Mouse (Mus musculus): Measurements from ENCODE around the gene Pitpnm2. TPM values are rescaled to one million over a fixed set of nuclear protein-coding genes. Genes with fewer than 3 reads are reported as not detected.

The Pitpnm2 gene
- polyA plus RNA-seq, 1 experiment from 2014 or later: 7.3 TPM

DNA sequence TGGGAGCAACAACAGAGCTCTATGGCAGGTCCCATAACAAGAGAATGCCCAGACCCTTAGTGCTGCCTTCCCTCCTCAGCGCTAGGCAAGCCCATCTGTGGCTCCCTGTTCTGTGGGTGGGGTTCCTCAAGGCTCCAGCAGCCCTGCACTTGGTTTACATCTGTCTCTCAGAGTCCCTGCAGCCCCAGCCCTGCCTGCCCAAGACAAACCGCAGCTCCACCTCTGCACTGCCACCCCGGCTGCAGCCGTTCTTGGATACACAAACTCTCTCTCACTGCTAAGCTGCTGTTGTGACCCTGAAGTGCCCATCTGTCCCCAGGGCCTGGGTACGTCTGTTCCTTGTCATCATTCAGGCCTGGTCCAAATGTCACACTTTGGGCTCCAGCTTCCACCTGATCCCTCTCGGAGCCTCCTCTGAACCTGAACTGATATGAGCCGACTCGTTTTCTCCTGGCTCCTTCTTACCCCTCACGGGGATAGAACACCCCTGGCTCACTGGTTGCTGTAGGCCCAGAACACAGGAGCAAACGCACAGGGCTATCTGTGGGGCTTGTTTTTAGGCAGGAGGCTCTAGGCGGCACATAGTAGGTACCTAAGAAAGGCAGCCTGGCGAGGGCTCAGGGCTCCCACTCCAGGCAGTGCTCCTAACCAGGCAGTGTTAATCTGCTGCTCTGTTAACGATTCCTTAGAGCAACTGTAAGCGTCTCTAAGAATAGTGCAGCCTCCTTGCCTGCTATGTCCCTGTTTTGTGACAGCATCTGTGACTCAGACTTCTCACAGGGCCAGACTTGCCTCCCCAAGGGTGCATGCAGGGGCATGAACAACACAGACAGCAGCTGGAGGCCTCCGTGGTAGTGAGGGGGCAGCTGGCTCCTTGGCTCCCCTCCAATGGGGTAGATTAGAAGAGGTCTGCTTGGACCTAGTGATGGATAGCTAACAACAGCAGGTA lies 83.7 kb downstream of the Pitpnm2 start:
- H3K4me1 ChIP-seq (ENCODE audit: control insufficient read depth, insufficient read depth, low read length): peaks cover 76% of the 10 kb centered on the region
- H3K9me3 ChIP-seq (replicated peaks; ENCODE audit: control insufficient read depth, low read length): no peaks in the 10 kb centered on the region
- peak overlapping the region; percentile 51 for H3K9ac ChIP-seq (ENCODE audit: low read length)
- H3K27me3 ChIP-seq (ENCODE audit: control insufficient read depth, insufficient read depth, low read length): no peaks in the 10 kb centered on the region
- H3K27ac ChIP-seq (ENCODE audit: low read length): peak overlapping the region; percentile 88
- no peaks in the 10 kb centered on the region for H3K36me3 ChIP-seq (ENCODE audit: control insufficient read depth, insufficient read depth)
- H3K4me3 ChIP-seq (ENCODE audit: low read length): no peak overlapping the region
- peak overlapping the region; percentile 8; the same call in 1 of the 2 replicates for H3K4me2 ChIP-seq (ENCODE audit: low read depth, low read length)
- peak; percentile 41 for ATAC-seq (replicated peaks; ENCODE audit: extremely low read depth, insufficient read depth, low FRiP score)
- WGBS: 24% methylated on average over 15 of the region's 15 CpGs

DNA sequence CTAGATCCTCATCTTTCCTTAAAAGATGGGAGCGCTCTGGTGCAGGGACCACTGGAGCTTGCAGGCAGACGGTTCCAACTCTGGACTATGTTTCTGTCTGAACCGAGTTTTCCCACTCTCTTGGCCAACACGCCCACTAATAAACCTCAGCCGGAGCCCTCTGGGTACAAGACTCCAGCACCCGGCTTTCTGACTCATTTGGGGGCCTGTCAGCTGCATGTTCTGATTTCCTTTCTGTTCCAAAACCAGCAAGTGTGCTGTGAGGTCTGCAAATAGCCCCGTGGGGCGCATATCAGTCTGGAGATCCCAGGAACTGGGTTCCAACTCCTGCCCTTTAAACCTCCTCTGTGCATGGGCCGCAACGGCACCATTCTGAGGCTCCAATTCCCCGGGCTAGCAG lies 86.1 kb downstream of the Pitpnm2 start:
- H3K27me3 ChIP-seq (ENCODE audit: control insufficient read depth, insufficient read depth, low read length): no peaks in the 10 kb centered on the region
- H3K4me1 ChIP-seq (ENCODE audit: control insufficient read depth, insufficient read depth, low read length): peaks cover 76% of the 10 kb centered on the region
- H3K4me3 ChIP-seq (ENCODE audit: low read length): no peak overlapping the region
- H3K4me2 ChIP-seq (ENCODE audit: low read depth, low read length): no peak overlapping the region
- 79% methylated on average over 11 of the region's 11 CpGs for WGBS
- ATAC-seq (replicated peaks; ENCODE audit: extremely low read depth, insufficient read depth, low FRiP score): no peak
- no peaks in the 10 kb centered on the region for H3K36me3 ChIP-seq (ENCODE audit: control insufficient read depth, insufficient read depth)
- H3K9ac ChIP-seq (ENCODE audit: low read length): no peak overlapping the region
- no peak overlapping the region; the same call in 1 of the 2 replicates for H3K27ac ChIP-seq (ENCODE audit: low read length)
- no peaks in the 10 kb centered on the region for H3K9me3 ChIP-seq (replicated peaks; ENCODE audit: control insufficient read depth, low read length)

DNA sequence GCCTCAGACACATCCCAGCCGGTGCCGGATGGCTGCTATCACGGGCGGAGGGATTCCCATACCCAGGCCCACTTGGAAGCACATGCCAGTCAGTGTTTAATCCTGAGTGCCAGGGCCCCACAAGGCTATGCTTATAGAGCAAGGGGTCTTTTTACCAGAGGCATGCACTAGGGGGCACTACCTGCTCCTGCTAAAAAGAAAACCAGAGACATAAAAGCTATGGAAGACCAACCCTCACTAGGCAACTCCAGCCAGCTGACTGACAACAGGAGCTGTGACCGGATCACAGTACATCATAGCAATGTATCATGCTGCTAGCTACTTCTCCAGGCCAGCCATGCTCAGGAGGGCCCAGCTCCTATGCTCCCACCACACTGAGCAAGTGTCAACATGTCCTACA lies 87.0 kb downstream of the Pitpnm2 start:
- WGBS: 31% methylated on average over 5 of the region's 5 CpGs
- no peak overlapping the region for H3K4me3 ChIP-seq (ENCODE audit: low read length)
- H3K27me3 ChIP-seq (ENCODE audit: control insufficient read depth, insufficient read depth, low read length): no peaks in the 10 kb centered on the region
- no peaks in the 10 kb centered on the region for H3K36me3 ChIP-seq (ENCODE audit: control insufficient read depth, insufficient read depth)
- H3K4me2 ChIP-seq (ENCODE audit: low read depth, low read length): peak overlapping the region; percentile 14; the same call in 1 of the 2 replicates
- peak; percentile 30; the same call in 1 of the 2 replicates for ATAC-seq (replicated peaks; ENCODE audit: extremely low read depth, insufficient read depth, low FRiP score)
- no peaks in the 10 kb centered on the region for H3K9me3 ChIP-seq (replicated peaks; ENCODE audit: control insufficient read depth, low read length)
- H3K4me1 ChIP-seq (ENCODE audit: control insufficient read depth, insufficient read depth, low read length): peaks cover 76% of the 10 kb centered on the region
- peak overlapping the region; percentile 81 for H3K27ac ChIP-seq (ENCODE audit: low read length)
- no peak overlapping the region for H3K9ac ChIP-seq (ENCODE audit: low read length)

DNA sequence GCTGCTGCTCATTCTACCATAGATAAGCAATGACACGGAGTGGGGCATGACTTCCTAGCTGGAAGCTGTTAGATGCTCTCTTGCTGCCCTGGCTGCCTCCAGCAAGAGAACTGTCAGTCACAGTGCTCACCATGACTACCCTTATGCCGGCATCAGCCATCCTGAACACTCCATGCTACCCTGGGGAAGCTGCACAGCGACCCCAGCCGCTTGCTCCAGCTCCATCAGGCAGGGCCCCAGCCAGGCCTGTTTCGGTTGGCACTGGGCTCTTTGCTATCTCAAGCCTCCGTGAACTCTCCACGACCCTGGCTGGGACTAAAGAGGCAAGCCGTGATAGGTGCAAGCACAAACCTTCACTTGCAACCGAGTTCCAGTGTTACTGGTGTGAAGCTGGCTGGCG lies 87.7 kb downstream of the Pitpnm2 start:
- ATAC-seq (replicated peaks; ENCODE audit: extremely low read depth, insufficient read depth, low FRiP score): peak; percentile 63
- Histone ChIP-seq H3K4me3 (ENCODE audit: low read length) (no peak overlapping the region), H3K4me1 (ENCODE audit: control insufficient read depth, insufficient read depth, low read length) (peaks cover 68% of the 10 kb centered on the region), H3K27ac (ENCODE audit: low read length) (peak overlapping the region; percentile 81), H3K36me3 (ENCODE audit: control insufficient read depth, insufficient read depth) (no peaks in the 10 kb centered on the region), H3K27me3 (ENCODE audit: control insufficient read depth, insufficient read depth, low read length) (no peaks in the 10 kb centered on the region), H3K9me3 (replicated peaks; ENCODE audit: control insufficient read depth, low read length) (no peaks in the 10 kb centered on the region), H3K4me2 (ENCODE audit: low read depth, low read length) (peak overlapping the region; percentile 14), H3K9ac (ENCODE audit: low read length) (no peak overlapping the region)
- 14% methylated on average over 10 of the region's 10 CpGs for WGBS

DNA sequence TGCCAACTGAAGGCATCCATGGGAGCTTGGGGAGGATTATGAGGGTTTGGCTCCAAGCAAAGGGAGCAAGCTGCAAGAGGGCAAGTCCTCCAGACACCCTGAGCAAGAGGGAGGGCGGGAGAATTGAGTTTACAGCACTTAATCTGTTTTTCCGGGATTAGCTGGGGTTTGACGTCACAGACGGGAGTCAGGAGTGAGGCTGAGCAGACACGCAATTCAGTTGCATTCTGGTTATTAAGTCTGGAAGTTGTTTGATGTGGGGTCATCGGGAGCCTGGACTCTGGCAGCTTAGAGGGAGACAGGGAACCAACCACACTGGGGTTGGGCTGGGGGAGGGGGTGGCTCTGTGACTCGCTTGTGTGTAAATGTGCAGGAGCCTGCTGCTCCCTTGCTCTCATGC lies 90.1 kb downstream of the Pitpnm2 start:
- Histone ChIP-seq H3K4me2 (ENCODE audit: low read depth, low read length) (no peak overlapping the region), H3K9ac (ENCODE audit: low read length) (0 out of 2 replicates have a peak overlapping the region, but pooled peaks have one; percentile 3), H3K27me3 (ENCODE audit: control insufficient read depth, insufficient read depth, low read length) (no peaks in the 10 kb centered on the region), H3K9me3 (replicated peaks; ENCODE audit: control insufficient read depth, low read length) (no peaks in the 10 kb centered on the region), H3K27ac (ENCODE audit: low read length) (no peak overlapping the region), H3K4me3 (ENCODE audit: low read length) (no peak overlapping the region), H3K36me3 (ENCODE audit: control insufficient read depth, insufficient read depth) (no peaks in the 10 kb centered on the region), H3K4me1 (ENCODE audit: control insufficient read depth, insufficient read depth, low read length) (peaks cover 47% of the 10 kb centered on the region)
- 44% methylated on average over 7 of the region's 7 CpGs for WGBS
- no peak for ATAC-seq (replicated peaks; ENCODE audit: extremely low read depth, insufficient read depth, low FRiP score)

DNA sequence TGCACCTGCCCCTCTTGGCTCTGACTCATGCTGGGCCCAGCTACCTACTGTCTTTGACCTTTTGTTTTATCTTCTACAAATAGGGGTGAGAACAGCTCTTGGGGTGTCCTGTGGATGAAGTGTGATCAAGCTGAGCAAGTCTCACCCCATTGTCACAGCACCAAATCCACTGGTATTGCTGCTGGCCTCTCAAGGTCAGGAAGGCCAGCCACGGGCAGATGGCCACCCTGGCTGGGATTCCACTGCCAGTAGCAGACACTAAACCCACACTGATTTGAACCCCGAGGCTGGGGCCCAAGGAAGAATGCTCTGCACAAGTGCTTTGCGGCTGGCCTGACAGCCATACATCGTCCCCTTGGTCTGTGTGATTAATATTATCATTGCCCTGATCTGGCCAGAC lies 91.3 kb downstream of the Pitpnm2 start:
- Histone ChIP-seq H3K27ac (ENCODE audit: low read length) (peak overlapping the region; percentile 25; the same call in 1 of the 2 replicates), H3K4me3 (ENCODE audit: low read length) (no peak overlapping the region), H3K36me3 (ENCODE audit: control insufficient read depth, insufficient read depth) (no peaks in the 10 kb centered on the region), H3K9me3 (replicated peaks; ENCODE audit: control insufficient read depth, low read length) (no peaks in the 10 kb centered on the region), H3K9ac (ENCODE audit: low read length) (no peak overlapping the region), H3K4me2 (ENCODE audit: low read depth, low read length) (no peak overlapping the region), H3K4me1 (ENCODE audit: control insufficient read depth, insufficient read depth, low read length) (peaks cover 37% of the 10 kb centered on the region), H3K27me3 (ENCODE audit: control insufficient read depth, insufficient read depth, low read length) (no peaks in the 10 kb centered on the region)
- 51% methylated on average over 4 of the region's 4 CpGs for WGBS
- no peak for ATAC-seq (replicated peaks; ENCODE audit: extremely low read depth, insufficient read depth, low FRiP score)

DNA sequence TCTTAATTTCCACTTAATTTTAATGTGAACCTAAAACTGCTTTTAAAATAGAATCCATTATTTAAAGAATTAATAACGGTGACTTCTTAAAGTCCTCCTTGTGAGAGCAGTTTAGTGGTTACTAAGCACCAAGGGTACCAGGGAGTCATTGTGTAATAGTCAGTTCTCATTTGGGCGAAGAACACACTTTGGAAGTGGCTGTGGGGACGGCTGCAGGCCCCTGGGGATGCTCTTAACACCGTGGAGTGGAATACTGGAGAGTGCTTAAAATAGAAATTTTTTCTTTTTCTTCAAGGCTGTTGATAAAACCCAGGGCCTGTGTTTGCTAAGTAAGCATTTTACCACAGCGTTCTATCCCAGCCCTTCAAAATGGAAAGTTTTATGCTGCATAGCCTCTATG lies 93.6 kb downstream of the Pitpnm2 start:
- WGBS: 44% methylated on average over 5 of the region's 5 CpGs
- Histone ChIP-seq H3K9ac (ENCODE audit: low read length) (no peak overlapping the region), H3K27me3 (ENCODE audit: control insufficient read depth, insufficient read depth, low read length) (no peaks in the 10 kb centered on the region), H3K9me3 (replicated peaks; ENCODE audit: control insufficient read depth, low read length) (no peaks in the 10 kb centered on the region), H3K4me2 (ENCODE audit: low read depth, low read length) (no peak overlapping the region), H3K36me3 (ENCODE audit: control insufficient read depth, insufficient read depth) (0 out of 2 replicates have a peak, but pooled peaks cover 3% of the 10 kb centered on the region), H3K4me3 (ENCODE audit: low read length) (no peak overlapping the region), H3K4me1 (ENCODE audit: control insufficient read depth, insufficient read depth, low read length) (peaks cover 16% of the 10 kb centered on the region), H3K27ac (ENCODE audit: low read length) (no peak overlapping the region)
- no peak for ATAC-seq (replicated peaks; ENCODE audit: extremely low read depth, insufficient read depth, low FRiP score)

DNA sequence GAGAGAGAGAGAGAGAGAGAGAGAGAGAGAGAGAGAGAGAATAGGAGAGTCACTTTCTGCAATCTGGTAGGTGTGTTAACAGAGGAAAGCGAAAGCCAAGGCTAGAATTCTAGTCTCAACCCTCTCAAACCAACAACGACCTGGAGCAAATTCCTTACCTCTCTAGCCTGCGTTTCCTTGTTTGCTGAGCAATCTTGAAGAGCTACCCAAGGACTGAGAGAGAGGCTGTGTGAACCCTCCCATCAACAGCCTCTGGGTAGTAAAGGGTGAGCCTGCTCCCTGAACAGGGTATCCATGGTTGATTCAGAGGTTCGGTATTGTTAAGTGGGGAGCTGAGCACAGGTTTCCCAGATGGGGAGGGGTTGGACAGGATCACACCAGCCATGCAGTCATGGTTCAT lies 96.8 kb downstream of the Pitpnm2 start:
- no peaks in the 10 kb centered on the region for H3K4me1 ChIP-seq (ENCODE audit: control insufficient read depth, insufficient read depth, low read length)
- H3K27ac ChIP-seq (ENCODE audit: low read length): no peak overlapping the region
- no peaks in the 10 kb centered on the region for H3K27me3 ChIP-seq (ENCODE audit: control insufficient read depth, insufficient read depth, low read length)
- H3K9me3 ChIP-seq (replicated peaks; ENCODE audit: control insufficient read depth, low read length): no peaks in the 10 kb centered on the region
- H3K4me2 ChIP-seq (ENCODE audit: low read depth, low read length): no peak overlapping the region
- WGBS: 75% methylated on average over 4 of the region's 4 CpGs
- H3K9ac ChIP-seq (ENCODE audit: low read length): no peak overlapping the region
- no peak overlapping the region for H3K4me3 ChIP-seq (ENCODE audit: low read length)
- 0 out of 2 replicates have a peak, but pooled peaks cover 3% of the 10 kb centered on the region for H3K36me3 ChIP-seq (ENCODE audit: control insufficient read depth, insufficient read depth)
- ATAC-seq (replicated peaks; ENCODE audit: extremely low read depth, insufficient read depth, low FRiP score): no peak

DNA sequence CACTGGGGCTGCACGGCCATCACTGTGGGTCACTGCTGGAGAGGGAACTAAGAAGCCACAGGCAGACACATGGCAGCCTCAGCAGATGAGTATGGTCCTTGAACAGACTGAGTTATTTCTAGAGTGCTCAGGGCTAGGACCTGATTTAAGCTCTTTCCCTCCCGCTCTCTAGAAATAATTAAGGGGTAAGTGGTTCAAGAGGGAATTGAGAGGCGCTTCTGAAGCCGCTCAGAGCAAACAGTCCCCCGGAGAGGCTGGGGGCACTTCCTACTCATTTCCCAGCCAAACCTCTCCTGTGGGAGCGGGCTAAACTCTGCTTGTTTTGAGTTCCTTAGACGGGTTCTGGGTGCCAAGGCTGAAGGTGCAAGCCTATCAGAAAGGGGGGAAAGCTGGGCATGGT lies 98.7 kb downstream of the Pitpnm2 start:
- Histone ChIP-seq H3K4me3 (ENCODE audit: low read length) (no peak overlapping the region), H3K36me3 (ENCODE audit: control insufficient read depth, insufficient read depth) (0 out of 2 replicates have a peak, but pooled peaks cover 3% of the 10 kb centered on the region), H3K9ac (ENCODE audit: low read length) (no peak overlapping the region), H3K9me3 (replicated peaks; ENCODE audit: control insufficient read depth, low read length) (no peaks in the 10 kb centered on the region), H3K27ac (ENCODE audit: low read length) (no peak overlapping the region), H3K4me2 (ENCODE audit: low read depth, low read length) (no peak overlapping the region), H3K27me3 (ENCODE audit: control insufficient read depth, insufficient read depth, low read length) (no peaks in the 10 kb centered on the region), H3K4me1 (ENCODE audit: control insufficient read depth, insufficient read depth, low read length) (peaks cover 7% of the 10 kb centered on the region)
- ATAC-seq (replicated peaks; ENCODE audit: extremely low read depth, insufficient read depth, low FRiP score): no peak
- WGBS: 66% methylated on average over 7 of the region's 7 CpGs

Data from heart, embryonic 16.5 days (tissue).